Mouse (Mus musculus): ENCODE data around the gene Tmem179b.

GRCm38 (mm10) chr19:8815812-8816211, 41.5 kb upstream of the Tmem179b start:
- no peak for TF ChIP-seq CTCF (IDR thresholded peaks at IDR 0.05; ENCODE audit: extremely low read depth, insufficient read length, insufficient replicate concordance, low read depth, low read length)
- no peak for TF ChIP-seq POLR2A (IDR thresholded peaks at IDR 0.05; ENCODE audit: low read depth, low read length)
